Mouse (Mus musculus) megakaryocyte, embryonic 14.5 days (primary cell): ENCODE measurements around the gene Gapdh.

ENCODE experiments used
- FLI1 ChIP-seq: IDR thresholded peaks from 2 replicates; pipeline ENCODE4 v1.6.1; 2012; ENCODE audit warnings: low read length, inconsistent platforms, mixed read lengths
- GATA1 ChIP-seq: IDR thresholded peaks from 3 replicates; pipeline ENCODE4 v1.6.1; 2012; ENCODE audit warnings: mixed read lengths, low read length, inconsistent platforms, borderline replicate concordance

- TF ChIP-seq GATA1 (no peak), FLI1 (no peak)
These were observed 11.0 kb downstream of the Gapdh start for GRCm38 (mm10) chr6:125155262-125155661.
